Mouse (Mus musculus) B cell, adult 2 months (primary cell): ENCODE measurements at regions not wholly inside any gene's neighbourhood (a gene's known extent, or its start where the extent isn't known, plus 50 kb on each side); places are given as distances from the start of the nearest gene placed in this dataset.
"Not testable (repeated sequence)": the region's sequence is repeated elsewhere in the genome, so short reads cannot be mapped to it uniquely, and the experiment has no call there.

ENCODE experiments used
- DNase-seq, 2 experiments: peaks; one replicate each; pipeline ENCODE4 v3.0.0; 2022

DNA sequence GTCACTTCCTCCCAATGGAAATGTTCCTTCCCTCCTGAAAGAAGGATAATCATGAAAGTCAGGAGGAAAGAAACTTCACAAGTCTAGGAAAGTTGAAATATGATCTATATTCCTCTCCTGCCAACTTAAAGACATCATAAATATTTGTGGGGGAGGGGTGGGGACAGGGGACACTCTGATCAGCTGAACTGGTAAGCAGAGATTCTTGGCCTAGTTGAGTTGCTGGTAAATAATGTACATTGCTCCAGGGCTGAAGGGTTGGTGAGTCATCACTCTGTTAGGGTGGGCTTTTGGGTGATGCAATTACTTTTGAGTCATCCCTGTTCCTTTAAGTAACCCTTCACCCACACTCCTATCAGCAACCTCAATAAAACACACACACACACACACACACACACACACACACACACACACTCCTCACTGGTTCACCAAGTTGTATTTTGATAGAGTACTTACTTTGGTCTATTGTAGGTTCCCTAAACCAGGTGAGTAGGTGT lies 56.0 kb downstream of the Ccdc71l start:
- DNase-seq = no peak

DNA sequence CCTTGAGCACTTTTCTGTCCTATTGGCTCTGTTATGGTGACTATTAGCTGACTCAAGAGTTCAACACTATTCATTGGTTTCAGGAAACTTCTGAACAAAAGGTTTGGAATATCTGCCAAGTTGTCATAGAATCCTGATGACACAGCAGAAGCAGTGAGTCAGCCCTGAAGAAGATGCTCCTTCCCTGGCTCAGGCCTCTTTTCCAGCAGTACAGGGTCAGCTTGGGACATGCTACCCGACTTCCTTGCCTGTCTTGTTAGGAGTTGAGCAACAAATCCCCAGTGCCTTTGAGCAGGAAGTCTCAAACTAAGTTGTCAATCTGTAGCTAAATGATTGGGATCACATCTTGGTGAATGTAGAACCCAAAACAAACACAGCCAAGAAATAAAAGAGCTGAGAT lies 56.6 kb downstream of the Ccdc71l start:
- no peak for DNase-seq

DNA sequence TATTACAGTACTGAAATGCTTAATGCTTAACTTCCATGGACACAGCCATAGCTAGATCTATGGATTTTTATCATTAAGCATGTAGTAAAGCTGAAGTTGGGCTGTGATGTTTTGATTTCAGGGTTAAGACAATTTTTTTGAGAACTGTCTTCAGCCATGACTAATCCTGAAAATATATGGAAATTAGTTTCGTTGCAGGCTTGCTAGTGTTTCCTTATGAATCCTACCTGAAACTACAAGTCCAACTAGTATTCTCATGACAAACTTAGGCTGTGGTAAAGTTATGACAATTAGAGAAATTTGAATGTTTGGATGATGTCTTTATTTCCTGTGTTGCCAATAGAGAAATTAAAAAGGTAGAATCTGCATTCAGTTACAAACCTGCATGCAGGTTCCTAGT lies 59.7 kb downstream of the Ccdc71l start:
- no peak for DNase-seq

DNA sequence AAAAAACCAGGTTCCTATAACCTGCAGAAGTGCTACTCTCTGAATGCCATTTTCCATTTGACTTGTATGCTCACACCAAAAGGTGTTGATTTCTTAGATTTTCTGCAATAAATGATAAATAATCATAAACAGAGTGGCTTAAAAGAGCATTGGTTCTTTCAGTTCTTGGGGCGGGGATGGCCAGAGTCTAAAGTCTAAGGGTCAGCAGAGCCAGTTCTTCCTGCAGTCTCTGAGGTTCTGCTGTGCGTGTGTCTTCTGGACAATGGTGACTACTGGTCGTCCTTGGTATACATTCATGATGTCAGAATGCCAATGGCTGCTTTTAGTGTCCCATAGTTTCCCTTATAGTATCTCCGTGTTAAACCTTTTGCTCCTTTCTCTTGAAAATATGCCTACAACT lies 66.3 kb downstream of the Ccdc71l start:
- no peak for DNase-seq

DNA sequence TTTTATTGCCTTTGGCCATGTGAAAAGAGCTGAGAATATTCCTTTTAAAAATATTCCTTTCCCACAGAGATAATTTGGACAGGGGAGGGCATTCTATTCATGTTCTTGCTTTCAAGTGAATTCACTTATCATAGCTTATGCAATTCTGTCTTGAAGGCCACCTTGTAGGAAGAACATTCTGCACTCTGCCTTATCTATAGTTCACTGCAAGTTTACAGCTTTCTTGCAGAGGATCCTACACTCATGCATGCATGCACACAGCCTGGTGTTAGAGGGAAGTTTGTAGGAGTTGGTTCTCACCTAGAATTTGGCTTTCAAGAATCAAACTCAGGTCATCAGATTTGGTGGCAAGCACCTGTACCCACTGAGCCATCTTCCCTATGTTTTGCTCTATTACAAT lies 67.4 kb downstream of the Ccdc71l start:
- DNase-seq = no peak

DNA sequence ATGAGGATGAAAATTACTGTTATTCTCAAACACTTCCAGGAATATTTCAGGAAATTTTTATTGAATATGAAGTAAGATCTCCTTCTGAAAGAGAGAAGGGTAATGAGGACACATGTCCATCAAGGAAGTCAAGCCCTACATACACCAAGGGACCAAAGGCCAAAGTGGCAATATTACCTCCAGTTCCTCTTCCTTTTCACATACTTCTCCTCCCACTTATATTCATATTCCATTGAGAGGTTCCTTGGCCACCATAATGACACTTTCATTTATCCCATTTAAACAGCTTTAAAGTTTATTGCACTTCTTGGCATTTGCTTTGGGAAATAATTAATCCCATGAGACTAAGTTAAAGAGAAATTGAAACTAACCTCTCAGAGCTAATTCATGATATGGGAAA lies 70.9 kb downstream of the Ccdc71l start:
- no peak for DNase-seq

DNA sequence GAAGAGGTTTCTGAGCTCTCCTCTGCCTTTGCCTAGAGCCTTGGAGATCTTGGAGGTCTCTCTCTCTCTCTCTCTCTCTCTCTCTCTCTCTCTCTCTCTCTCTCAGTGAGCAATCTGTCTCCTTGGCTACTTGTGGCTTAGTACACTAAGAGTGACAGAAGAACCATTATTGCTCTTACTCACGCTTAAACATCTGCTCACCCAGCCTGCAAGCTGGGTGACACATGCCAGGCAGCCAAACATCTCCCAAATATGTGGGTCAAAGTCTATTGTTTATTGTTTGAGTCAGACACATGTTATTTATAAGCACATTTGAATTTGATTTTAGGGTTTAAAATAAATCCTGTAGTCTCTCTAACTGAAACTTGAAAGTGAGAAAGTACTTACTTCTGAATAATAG lies 72.7 kb downstream of the Ccdc71l start:
- DNase-seq = no peak

DNA sequence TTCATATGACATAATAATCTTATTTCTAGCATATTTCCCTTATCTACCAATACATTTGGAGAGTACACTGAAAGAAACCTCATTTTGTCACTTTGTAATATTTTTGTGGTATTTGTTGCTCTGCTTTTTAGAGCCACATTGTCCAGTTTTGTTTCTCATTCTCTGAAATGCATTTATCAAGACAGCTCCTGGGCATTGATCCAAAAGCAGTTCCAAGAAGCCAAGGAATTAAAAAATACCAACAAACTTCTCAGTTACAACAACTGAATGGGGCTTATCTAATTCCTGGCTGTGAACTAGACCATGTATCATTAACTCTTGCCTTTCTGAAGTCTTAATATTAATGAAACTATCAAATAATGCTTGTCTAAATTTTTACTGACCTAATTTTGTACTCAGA lies 76.3 kb downstream of the Ccdc71l start:
- DNase-seq = no peak

DNA sequence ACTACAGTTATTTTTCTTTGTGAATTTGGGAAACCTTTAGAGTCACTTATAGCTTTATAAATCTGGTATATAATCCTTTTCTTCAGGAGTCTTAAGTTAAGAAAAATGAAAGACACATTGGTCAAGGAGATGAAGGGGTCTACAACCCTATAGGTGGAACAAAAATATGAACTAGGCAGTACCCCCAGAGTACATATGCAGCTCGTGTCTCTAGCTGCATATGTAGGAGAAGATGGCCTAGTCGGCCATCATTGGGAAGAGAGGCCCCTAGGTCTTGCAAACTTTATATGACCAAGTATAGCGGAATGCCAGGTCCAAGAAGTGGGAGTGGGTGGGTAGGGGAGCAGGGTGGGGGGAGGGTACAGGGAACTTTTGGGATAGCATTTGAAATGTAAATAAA lies 76.7 kb downstream of the Ccdc71l start:
- not testable (repeated sequence) for DNase-seq

DNA sequence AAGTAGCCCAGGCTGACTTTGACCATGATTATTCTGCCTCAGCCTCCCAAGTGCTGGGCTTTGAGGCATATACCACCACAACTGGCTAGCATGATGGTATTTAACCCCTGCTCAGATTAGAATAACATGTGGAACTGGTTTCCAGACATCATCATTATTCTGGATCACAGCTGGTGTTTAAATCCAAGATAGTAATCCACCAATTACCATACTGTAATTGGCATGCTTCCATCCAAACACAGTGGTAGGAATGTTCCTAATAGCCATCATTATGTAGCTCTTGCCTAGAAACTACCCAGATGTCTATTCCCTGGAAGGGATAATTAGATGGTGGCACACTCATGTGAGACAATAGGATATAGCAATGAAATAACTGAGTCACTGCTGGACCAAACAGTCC lies 77.4 kb downstream of the Ccdc71l start:
- no peak for DNase-seq

DNA sequence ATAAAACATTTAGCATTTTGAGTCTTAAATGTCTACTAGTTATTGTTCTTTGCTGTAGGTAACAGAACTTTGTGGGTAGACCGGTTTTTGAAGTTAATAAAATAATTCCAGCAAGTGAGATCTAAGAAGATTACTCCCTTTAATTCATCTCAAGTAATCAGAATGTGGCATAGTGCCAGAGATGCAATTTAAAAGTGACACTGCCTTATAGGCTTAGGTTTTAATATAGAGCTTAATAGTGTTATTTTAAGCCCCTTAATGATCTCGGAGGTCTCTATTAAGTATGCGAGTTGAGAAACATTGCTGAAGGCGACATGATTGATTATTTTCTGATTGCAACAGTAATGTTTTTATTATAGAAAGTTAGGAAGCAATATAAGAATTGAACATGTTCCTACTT lies 78.3 kb downstream of the Ccdc71l start:
- DNase-seq = no peak

DNA sequence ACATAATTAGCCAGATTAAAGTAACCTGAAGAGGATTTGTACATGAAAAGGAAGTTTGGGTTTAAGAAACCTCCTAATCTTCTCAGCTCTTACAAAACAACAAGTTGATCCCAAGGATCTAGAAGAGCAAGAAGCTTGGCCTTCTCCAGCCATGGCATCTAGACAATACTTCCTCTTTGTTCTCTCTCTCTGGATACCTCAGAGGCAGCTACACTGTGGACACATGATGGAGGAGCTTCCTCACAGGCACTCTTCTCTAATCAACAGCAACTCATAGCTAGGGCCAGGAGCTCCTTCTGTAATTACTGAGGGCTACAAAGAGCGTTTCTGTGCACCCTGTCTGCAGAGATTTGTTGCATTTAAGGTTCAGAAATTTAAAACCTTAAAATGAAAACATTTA lies 79.9 kb downstream of the Ccdc71l start:
- no peak for DNase-seq

DNA sequence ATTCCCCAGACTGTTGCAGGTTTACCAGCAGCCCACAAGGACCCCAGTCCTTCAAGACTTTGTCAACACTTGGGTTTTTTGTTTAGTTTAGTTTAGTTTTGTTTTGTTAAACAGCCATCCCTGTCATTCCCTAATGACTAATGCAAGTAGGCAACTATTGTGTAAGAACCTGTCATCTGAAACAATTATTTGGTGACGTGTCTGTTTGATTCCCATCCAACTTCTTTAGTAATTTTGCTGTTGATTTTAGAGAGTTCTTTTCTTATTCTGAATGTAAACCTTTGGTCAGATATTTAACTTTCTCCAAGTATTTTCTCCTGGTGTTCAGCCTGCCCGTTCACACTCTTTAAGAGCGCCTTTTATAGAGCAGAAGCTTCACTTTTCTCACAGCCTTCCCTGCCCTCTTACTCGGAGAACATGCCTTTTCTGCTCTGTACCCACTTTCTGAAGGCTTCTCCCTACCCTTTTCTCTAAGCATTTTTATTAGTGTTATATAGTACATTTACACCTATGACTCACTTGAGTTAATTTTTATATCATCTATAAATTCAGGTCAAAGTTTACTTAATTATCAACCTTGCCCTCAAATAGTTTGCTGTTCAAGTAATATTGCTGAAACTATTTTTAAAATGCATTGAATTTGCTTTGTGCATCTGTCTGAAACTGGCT lies 82.0 kb downstream of the Ccdc71l start:
- DNase-seq = no peak

DNA sequence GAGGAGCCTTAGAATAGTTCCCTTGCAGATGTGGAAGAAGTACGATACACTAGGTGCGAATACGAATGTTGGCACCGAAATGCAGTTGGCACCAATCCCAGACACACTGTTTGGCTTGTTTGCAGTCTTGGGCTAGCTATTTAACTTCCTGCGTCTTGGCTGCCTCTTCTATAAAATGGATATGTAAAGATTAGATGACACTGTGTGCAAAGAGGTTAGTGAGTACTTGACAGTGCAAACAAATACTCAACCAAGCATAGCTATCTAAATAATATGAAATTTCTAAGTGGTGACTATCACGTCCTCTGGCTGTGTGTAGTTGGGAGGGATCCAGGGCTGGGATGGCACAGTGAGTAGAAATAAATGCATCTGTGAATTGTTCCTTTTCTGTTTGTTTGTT lies 86.9 kb downstream of the Ccdc71l start:
- DNase-seq = no peak

DNA sequence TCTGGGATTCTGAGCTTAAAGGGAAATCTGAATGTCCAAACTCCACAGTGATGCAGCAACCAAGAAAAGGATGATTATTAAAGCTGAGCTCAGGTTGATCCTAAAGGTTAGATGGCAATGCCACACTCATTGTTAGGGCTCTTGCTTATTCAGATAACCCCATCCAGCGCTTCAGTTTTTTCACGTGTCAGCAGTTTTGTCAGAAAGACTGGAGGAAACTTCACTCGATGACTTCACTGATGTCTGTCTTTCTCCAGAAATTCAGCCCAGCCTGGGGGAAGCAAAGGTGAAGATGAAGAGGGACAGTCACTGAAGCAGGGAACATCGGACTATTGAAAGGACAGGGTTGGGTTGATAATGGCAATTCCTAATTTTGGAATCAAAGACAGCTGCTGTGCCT lies 91.4 kb downstream of the Ccdc71l start:
- no peak for DNase-seq

DNA sequence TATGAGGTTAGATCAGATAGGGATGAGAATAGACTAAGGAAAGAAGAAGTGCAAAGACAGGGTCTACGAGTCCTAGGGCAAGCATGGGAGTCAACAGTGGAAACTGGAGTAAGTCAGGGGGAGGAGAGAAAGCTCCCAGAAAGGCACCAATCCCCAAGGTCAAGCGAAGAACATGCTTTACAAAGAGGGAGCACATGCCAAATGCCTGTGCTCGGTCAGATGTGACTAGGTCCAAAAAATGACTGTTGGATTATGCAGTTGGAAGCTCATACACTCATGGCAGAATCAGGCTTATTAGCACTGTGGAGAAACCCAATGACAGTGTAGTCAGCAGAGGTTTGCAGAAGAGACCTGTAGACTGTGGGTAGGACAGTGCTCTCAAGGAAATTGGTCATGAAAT lies 100.9 kb downstream of the Ccdc71l start:
- DNase-seq = no peak

DNA sequence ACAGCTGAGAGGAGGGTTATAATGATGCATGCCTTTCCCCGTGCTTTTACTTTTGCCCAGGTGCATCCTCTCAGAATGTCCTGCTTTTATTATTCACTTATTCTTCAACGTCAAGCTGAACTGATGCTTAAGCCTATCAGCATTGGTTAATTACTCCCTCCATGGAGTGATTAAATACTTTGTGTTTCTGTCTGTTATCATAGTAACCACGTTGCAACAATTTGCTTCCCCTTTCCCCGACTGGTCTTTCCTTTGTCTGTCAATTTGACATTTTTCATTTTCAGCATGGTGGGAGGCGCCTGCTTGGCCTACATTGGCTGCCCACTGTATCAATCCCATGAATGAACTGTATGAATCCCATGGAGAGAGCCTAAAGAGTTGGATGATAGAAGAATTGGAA lies 101.8 kb downstream of the Ccdc71l start:
- DNase-seq = no peak

DNA sequence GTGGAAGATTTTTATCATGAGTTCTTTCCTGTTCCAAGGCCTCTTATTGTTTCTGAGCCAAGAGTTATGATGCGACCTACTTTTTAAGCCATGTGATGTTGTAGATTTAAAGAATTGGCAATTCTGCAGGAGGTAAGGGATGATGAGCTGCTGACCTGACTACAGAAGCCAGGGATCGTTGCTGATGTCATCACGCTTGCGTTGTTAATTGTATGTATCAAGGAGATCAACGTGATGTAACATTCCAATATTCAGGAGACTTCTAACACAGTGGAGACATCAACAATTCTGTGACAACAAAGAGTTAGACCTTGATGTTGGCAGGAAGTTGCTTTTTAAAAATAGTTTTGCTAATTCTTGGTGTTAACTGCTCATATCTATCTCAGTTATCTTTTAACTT lies 102.5 kb downstream of the Ccdc71l start:
- DNase-seq = no peak

DNA sequence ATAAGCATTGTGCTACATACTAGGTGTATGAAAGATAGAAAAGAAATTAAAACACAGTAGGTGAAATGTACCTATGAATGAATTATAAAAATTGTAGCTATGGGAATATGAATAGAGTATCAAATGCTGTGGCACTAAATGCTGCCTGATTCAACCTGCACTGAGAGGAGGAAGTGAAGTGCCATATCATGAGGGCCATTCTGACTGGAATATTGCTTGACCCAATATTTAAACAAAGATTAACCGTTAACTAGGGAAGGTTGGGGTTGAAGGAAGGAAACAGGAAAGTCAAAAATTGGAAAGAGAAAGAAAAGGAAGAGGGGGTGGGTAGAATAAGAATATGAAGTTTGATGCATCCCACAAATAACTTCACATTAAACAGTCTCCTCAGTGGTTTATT lies 103.8 kb downstream of the Ccdc71l start:
- DNase-seq = no peak

DNA sequence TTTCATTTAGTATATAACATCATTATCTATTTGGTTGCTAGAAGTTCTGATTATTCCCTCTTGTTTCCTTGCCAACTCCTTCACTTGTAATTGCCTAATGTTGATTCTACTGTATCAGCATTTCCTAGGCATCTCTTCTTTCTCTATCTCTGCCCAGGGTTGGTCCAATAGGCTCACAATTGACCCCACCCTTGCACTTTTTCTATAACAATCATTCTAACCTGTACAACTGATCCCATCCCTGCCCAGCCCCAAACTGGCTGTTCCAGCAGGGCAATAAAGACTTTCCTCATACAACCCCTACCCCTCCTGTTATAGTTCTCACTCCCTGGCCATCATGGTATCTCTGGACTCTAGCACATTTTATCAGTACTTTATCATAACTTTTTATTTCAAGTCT lies 104.3 kb downstream of the Ccdc71l start:
- no peak for DNase-seq

DNA sequence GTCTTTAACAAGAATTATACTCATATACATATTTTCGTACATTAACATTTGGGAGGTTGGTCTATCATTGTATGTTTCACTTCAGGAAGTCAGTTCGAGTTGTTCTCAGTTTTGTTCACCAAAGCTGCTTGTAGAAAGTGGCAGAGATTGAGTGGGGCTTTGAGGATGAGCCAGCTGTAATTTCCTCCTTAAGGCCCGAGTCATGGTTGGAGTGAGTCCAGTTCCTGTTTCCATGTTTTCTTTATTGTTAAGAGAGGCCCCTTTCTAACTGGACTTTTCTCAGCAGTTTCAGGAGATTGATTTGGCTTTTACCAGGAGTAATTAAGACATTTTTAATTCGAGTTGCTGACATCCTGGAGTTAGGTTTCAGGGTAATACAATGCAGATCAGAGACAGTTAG lies 107.7 kb downstream of the Ccdc71l start:
- DNase-seq = no peak

DNA sequence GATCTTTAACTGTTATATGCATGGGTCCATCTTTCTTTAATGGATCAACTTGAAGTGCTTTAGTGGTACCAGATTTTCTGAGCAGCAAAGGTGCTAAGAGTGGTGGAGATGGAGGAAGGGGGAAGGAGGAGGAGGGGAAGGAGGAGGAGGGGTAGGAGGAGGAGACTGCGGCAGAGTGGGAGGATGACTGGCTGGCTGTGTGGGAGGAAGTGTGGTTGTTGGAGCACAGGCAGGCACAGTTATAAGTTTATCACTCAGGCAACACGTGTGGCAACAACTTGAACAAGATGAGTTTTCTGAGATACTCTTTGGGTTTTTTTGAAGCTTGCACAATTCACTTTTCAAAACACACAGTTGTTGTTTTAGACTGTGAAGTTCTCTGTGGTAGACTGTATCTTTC lies 108.2 kb downstream of the Ccdc71l start:
- no peak for DNase-seq

DNA sequence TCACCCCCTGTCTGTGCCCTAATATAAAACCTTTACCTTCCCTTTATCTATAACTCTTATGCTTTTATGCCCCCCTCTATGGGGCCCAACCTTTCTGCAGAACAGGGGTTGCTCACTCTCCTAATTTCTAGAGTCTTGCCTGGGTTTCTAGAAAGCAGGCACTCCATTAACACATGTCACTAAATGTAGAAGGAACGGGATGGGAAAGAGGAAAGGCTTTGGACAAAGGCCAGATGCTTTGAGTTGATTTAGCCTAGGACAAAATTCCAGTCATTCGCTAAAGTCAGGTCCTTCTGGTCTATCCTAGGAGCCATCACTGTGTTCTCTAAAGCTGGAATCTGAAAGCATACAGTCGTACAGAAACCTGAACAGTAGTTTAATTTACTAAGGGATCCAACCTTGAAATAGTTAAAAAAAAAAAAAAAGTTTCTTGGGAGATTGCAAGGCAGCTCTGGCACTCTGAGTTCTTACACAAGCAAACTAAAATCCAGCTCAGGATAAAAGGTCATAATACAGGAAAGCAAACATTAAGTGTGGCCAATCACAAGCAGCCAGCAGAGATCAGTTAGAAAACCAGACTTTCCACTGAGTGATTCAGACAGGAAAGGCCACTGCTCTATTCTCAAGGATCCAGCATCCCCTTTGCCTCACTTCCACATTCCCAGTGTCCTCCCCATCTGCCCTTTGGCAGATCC lies 109.5 kb downstream of the Ccdc71l start:
- no peak for DNase-seq

DNA sequence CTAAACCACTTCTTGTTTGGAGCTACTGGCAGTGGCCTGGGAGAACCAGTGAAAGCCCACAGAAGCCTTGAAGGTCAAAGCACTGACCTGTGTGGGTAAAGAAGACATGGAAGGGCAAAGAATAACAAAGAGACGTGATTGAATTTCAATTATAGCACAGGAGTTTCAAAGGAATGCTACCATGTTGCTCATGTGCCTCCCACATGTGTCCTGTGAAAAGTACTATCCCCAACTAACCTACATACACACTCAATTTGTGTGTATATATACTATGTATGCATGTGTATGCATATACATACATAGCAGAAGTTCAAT lies 110.0 kb downstream of the Ccdc71l start:
- no peak for DNase-seq
